Mouse (Mus musculus): ENCODE measurements at regions not wholly inside any gene's neighbourhood (a gene's known extent, or its start where the extent isn't known, plus 50 kb on each side); places are given as distances from the start of the nearest gene placed in this dataset.

- DNase-seq, result no peak
- intact Hi-C loops (cut with DNase I), result no loop called here
Measured at GRCm38 (mm10) chr2:135580051-135580450, 78.8 kb upstream of the Plcb4 start.

GRCm38 (mm10) chr2:135582341-135582740, 76.5 kb upstream of the Plcb4 start:
- DNase-seq, result no peak
- intact Hi-C loops (cut with DNase I), result no loop called here

GRCm38 (mm10) chr2:135606306-135606705, 52.5 kb upstream of the Plcb4 start:
- intact Hi-C loops (cut with DNase I), result no loop called here
- DNase-seq, result no peak

Measured in heart, postnatal 10 days (tissue).